Mouse (Mus musculus): ENCODE measurements around the gene Ythdf1. TPM values are rescaled to one million over a fixed set of nuclear protein-coding genes. Genes with fewer than 3 reads are reported as not detected.
A peak's percentile ranks its signal among the peaks of the same experiment; 100 is the strongest.

The Ythdf1 gene
- polyA plus RNA-seq, 1 experiment from 2014 or later = 48.2 TPM

GRCm38 (mm10) chr2:180855005-180855544 lies 65.7 kb downstream of the Ythdf1 start:
- Histone ChIP-seq H3K36me3 (no peaks in the 10 kb centered on the region), H3K27me3 (replicated peaks) (peaks cover 12% of the 10 kb centered on the region), H3K4me1 (peaks cover 30% of the 10 kb centered on the region), H3K9me3 (replicated peaks) (no peaks in the 10 kb centered on the region), H3K4me3 (replicated peaks) (0 out of 2 replicates have a peak overlapping the region, but pooled peaks have one; percentile 0), H3K4me2 (peak overlapping the region; percentile 47), H3K27ac (replicated peaks) (peak overlapping the region; percentile 69), H3K9ac (replicated peaks) (no peak overlapping the region; the same call in 1 of the 2 replicates)
- 2% methylated on average over 13 of the region's 13 CpGs for WGBS
- ATAC-seq (ENCODE audit: low FRiP score) = peak; percentile 53; the same call in 1 of the 2 replicates

Small RNA genes lying within 50 kb of the gene (microRNA-seq; reads per million reads assigned to microRNA genes)
- 1.0 reads per million for gene Mir124a-3

Other genes with a start within 250 kb of the Ythdf1 start
- 21.4 and 23.1 TPM in 2 replicates for gene Dido1, start 210.9 kb downstream of the Ythdf1 start, polyA plus RNA-seq (2015; fragmentation: Nextera tagmentation; extraction: Ambion mirVana)
- gene Gid8, start 210.8 kb downstream of the Ythdf1 start, polyA plus RNA-seq (2015; fragmentation: Nextera tagmentation; extraction: Ambion mirVana) = 54.9 and 57.5 TPM in 2 replicates
- 0.31 and 1.4 TPM in 2 replicates for gene Slc17a9, start 195.7 kb downstream of the Ythdf1 start, polyA plus RNA-seq (2015; fragmentation: Nextera tagmentation; extraction: Ambion mirVana)
- 1.6 and 1.9 TPM in 2 replicates for gene Bhlhe23, start 144.0 kb downstream of the Ythdf1 start, polyA plus RNA-seq (2015; fragmentation: Nextera tagmentation; extraction: Ambion mirVana)
- 0.20 TPM in 1 of 2 replicates, not detected in the other for gene Birc7, start 8.1 kb upstream of the Ythdf1 start, polyA plus RNA-seq (2015; fragmentation: Nextera tagmentation; extraction: Ambion mirVana)
- 89.0 and 91.1 TPM in 2 replicates for gene Nkain4, start 33.8 kb upstream of the Ythdf1 start, polyA plus RNA-seq (2015; fragmentation: Nextera tagmentation; extraction: Ambion mirVana)
- 114 and 124 TPM in 2 replicates for gene Arfgap1, start 46.3 kb upstream of the Ythdf1 start, polyA plus RNA-seq (2015; fragmentation: Nextera tagmentation; extraction: Ambion mirVana)
- gene Col20a1, start 65.6 kb upstream of the Ythdf1 start, polyA plus RNA-seq (2015; fragmentation: Nextera tagmentation; extraction: Ambion mirVana) = 0.14 and 0.67 TPM in 2 replicates
- 38.9 and 47.4 TPM in 2 replicates for gene Chrna4, start 122.6 kb upstream of the Ythdf1 start, polyA plus RNA-seq (2015; fragmentation: Nextera tagmentation; extraction: Ambion mirVana)
- gene Kcnq2, start 214.4 kb upstream of the Ythdf1 start, polyA plus RNA-seq (2015; fragmentation: Nextera tagmentation; extraction: Ambion mirVana) = 36.9 and 45.8 TPM in 2 replicates
- gene Eef1a2, start 236.1 kb upstream of the Ythdf1 start, polyA plus RNA-seq (2015; fragmentation: Nextera tagmentation; extraction: Ambion mirVana) = 15.4 and 16.8 TPM in 2 replicates

Measured in neural tube, embryonic 15.5 days (tissue).